Mouse (Mus musculus): Measurements from ENCODE around the gene Dag1. TPM values are rescaled to one million over a fixed set of nuclear protein-coding genes. Genes with fewer than 3 reads are reported as not detected.

Dag1 gene
- polyA plus RNA-seq, 1 experiment from 2014 or later, result 79.9 TPM

GRCm38 (mm10) chr9:108157451-108157850, 106.3 kb downstream of the Dag1 start:
- Histone ChIP-seq H3K27ac (ENCODE audit: low read length) (no peak overlapping the region), H3K4me3 (ENCODE audit: low read depth, low read length) (no peak overlapping the region), H3K4me1 (ENCODE audit: control insufficient read depth, insufficient read depth, low read length) (no peaks in the 10 kb centered on the region), H3K9me3 (ENCODE audit: control insufficient read depth, low read depth, low read length) (no peaks in the 10 kb centered on the region), H3K27me3 (ENCODE audit: control insufficient read depth, insufficient read depth, low read length) (no peaks in the 10 kb centered on the region), H3K4me2 (replicated peaks; ENCODE audit: low read depth, low read length) (no peak overlapping the region), H3K36me3 (ENCODE audit: control insufficient read depth, insufficient read depth, low read length) (no peaks in the 10 kb centered on the region), H3K9ac (replicated peaks; ENCODE audit: low read depth, low read length) (no peak overlapping the region)
- no peak for ATAC-seq (ENCODE audit: insufficient number of reproducible peaks, insufficient read depth, low FRiP score, low read depth)
- WGBS, result 78% methylated on average over 6 of the region's 6 CpGs

GRCm38 (mm10) chr9:108156786-108157185, 107.0 kb downstream of the Dag1 start:
- Histone ChIP-seq H3K9me3 (ENCODE audit: control insufficient read depth, low read depth, low read length) (no peaks in the 10 kb centered on the region), H3K4me3 (ENCODE audit: low read depth, low read length) (no peak overlapping the region), H3K9ac (replicated peaks; ENCODE audit: low read depth, low read length) (no peak overlapping the region), H3K4me2 (replicated peaks; ENCODE audit: low read depth, low read length) (no peak overlapping the region), H3K27ac (ENCODE audit: low read length) (no peak overlapping the region), H3K27me3 (ENCODE audit: control insufficient read depth, insufficient read depth, low read length) (no peaks in the 10 kb centered on the region), H3K36me3 (ENCODE audit: control insufficient read depth, insufficient read depth, low read length) (no peaks in the 10 kb centered on the region), H3K4me1 (ENCODE audit: control insufficient read depth, insufficient read depth, low read length) (no peaks in the 10 kb centered on the region)
- no peak for ATAC-seq (ENCODE audit: insufficient number of reproducible peaks, insufficient read depth, low FRiP score, low read depth)
- WGBS, result 85% methylated on average over 5 of the region's 5 CpGs

GRCm38 (mm10) chr9:108154814-108155213, 108.9 kb downstream of the Dag1 start:
- H3K27me3 ChIP-seq (ENCODE audit: control insufficient read depth, insufficient read depth, low read length), result no peaks in the 10 kb centered on the region
- no peaks in the 10 kb centered on the region for H3K9me3 ChIP-seq (ENCODE audit: control insufficient read depth, low read depth, low read length)
- H3K4me2 ChIP-seq (replicated peaks; ENCODE audit: low read depth, low read length), result no peak overlapping the region

More at GRCm38 (mm10) chr9:108154814-108155213, 108.9 kb downstream of the Dag1 start:
- WGBS, result 84% methylated on average over 12 of the region's 12 CpGs
- Histone ChIP-seq H3K36me3 (ENCODE audit: control insufficient read depth, insufficient read depth, low read length) (no peaks in the 10 kb centered on the region), H3K4me3 (ENCODE audit: low read depth, low read length) (no peak overlapping the region), H3K27ac (ENCODE audit: low read length) (no peak overlapping the region), H3K9ac (replicated peaks; ENCODE audit: low read depth, low read length) (no peak overlapping the region), H3K4me1 (ENCODE audit: control insufficient read depth, insufficient read depth, low read length) (no peaks in the 10 kb centered on the region)
- ATAC-seq (ENCODE audit: insufficient number of reproducible peaks, insufficient read depth, low FRiP score, low read depth), result no peak

Other genes with a start within 250 kb of the Dag1 start
- gene Gmppb, start 214.7 kb downstream of the Dag1 start, polyA plus RNA-seq (2014; fragmentation: Nextera tagmentation; extraction: Ambion mirVana), result 21.4 and 26.6 TPM in 2 replicates
- 3.1 TPM in 2 replicates for gene Amigo3, start 210.8 kb downstream of the Dag1 start, polyA plus RNA-seq (2014; fragmentation: Nextera tagmentation; extraction: Ambion mirVana)
- 3.7 and 4.4 TPM in 2 replicates for gene Mst1, start 183.5 kb downstream of the Dag1 start, polyA plus RNA-seq (2014; fragmentation: Nextera tagmentation; extraction: Ambion mirVana)
- gene Rnf123, start 180.6 kb downstream of the Dag1 start, polyA plus RNA-seq (2014; fragmentation: Nextera tagmentation; extraction: Ambion mirVana), result 31.1 and 33.5 TPM in 2 replicates
- gene Apeh, start 169.4 kb downstream of the Dag1 start, polyA plus RNA-seq (2014; fragmentation: Nextera tagmentation; extraction: Ambion mirVana), result 52.2 and 58.0 TPM in 2 replicates
- gene Bsn, start 73.6 kb downstream of the Dag1 start, polyA plus RNA-seq (2014; fragmentation: Nextera tagmentation; extraction: Ambion mirVana), result 2.6 and 2.7 TPM in 2 replicates
- gene Nicn1, start 26.5 kb upstream of the Dag1 start, polyA plus RNA-seq (2014; fragmentation: Nextera tagmentation; extraction: Ambion mirVana), result 44.2 and 46.9 TPM in 2 replicates
- 21.3 and 27.4 TPM in 2 replicates for gene Amt, start 32.9 kb upstream of the Dag1 start, polyA plus RNA-seq (2014; fragmentation: Nextera tagmentation; extraction: Ambion mirVana)
- 308 and 334 TPM in 2 replicates for gene Rhoa, start 42.2 kb upstream of the Dag1 start, polyA plus RNA-seq (2014; fragmentation: Nextera tagmentation; extraction: Ambion mirVana)
- gene Tcta, start 42.2 kb upstream of the Dag1 start, polyA plus RNA-seq (2014; fragmentation: Nextera tagmentation; extraction: Ambion mirVana), result 37.9 and 43.3 TPM in 2 replicates
- 676 and 679 TPM in 2 replicates for gene Gpx1, start 74.9 kb upstream of the Dag1 start, polyA plus RNA-seq (2014; fragmentation: Nextera tagmentation; extraction: Ambion mirVana)
- 102 and 103 TPM in 2 replicates for gene Usp4, start 83.9 kb upstream of the Dag1 start, polyA plus RNA-seq (2014; fragmentation: Nextera tagmentation; extraction: Ambion mirVana)
- 0.72 and 0.87 TPM in 2 replicates for gene 1700102P08Rik, start 128.8 kb upstream of the Dag1 start, polyA plus RNA-seq (2014; fragmentation: Nextera tagmentation; extraction: Ambion mirVana)
- gene Ccdc36, start 164.5 kb upstream of the Dag1 start, polyA plus RNA-seq (2014; fragmentation: Nextera tagmentation; extraction: Ambion mirVana), result 1.9 and 2.5 TPM in 2 replicates
- gene BC048562, start 172.5 kb upstream of the Dag1 start, polyA plus RNA-seq (2014; fragmentation: Nextera tagmentation; extraction: Ambion mirVana), result not detected in 2 replicates
- gene Ccdc71, start 196.6 kb upstream of the Dag1 start, polyA plus RNA-seq (2014; fragmentation: Nextera tagmentation; extraction: Ambion mirVana), result 48.2 and 49.9 TPM in 2 replicates
- 64.0 and 64.9 TPM in 2 replicates for gene Klhdc8b, start 197.6 kb upstream of the Dag1 start, polyA plus RNA-seq (2014; fragmentation: Nextera tagmentation; extraction: Ambion mirVana)
- gene Lamb2, start 215.8 kb upstream of the Dag1 start, polyA plus RNA-seq (2014; fragmentation: Nextera tagmentation; extraction: Ambion mirVana), result 38.7 and 43.7 TPM in 2 replicates
- 49.5 and 54.4 TPM in 2 replicates for gene Usp19, start 226.6 kb upstream of the Dag1 start, polyA plus RNA-seq (2014; fragmentation: Nextera tagmentation; extraction: Ambion mirVana)
- 113 and 114 TPM in 2 replicates for gene Qars, start 243.7 kb upstream of the Dag1 start, polyA plus RNA-seq (2014; fragmentation: Nextera tagmentation; extraction: Ambion mirVana)